Mouse (Mus musculus): Measurements from ENCODE around the gene 1700109H08Rik. TPM values are rescaled to one million over a fixed set of nuclear protein-coding genes. Genes with fewer than 3 reads are reported as not detected.
"Not testable (repeated sequence)": the region's sequence is repeated elsewhere in the genome, so short reads cannot be mapped to it uniquely, and the experiment has no call there.

1700109H08Rik gene
- 3.1 and 3.9 TPM in 2 replicates for polyA plus RNA-seq (2015; fragmentation: Nextera tagmentation; extraction: Ambion mirVana)

DNA sequence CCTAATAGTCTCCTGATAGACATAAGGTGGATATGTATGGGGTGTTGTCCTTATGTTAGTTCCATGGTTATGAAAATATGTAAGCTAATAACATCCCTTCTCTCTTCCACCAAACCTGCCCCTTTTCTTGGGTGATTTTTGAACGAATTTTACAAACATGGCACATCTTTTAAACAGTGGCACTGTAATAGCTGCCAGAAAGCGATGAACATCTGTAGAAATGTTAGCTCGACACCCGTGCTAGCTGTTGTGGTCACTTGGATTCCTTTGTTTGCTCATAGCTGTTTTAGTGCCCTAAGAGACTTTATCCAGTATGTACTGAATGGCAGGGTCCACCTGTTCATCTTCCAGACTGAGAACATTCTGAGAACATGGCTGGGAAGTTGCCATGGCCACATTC is at the start of gene 1700109H08Rik:
TSS of gene 1700109H08Rik (plus strand) at position 301 of the 400 bp plus-strand sequence.
- 95% methylated on average over 4 of the region's 4 CpGs for WGBS
- no peak for ATAC-seq

DNA sequence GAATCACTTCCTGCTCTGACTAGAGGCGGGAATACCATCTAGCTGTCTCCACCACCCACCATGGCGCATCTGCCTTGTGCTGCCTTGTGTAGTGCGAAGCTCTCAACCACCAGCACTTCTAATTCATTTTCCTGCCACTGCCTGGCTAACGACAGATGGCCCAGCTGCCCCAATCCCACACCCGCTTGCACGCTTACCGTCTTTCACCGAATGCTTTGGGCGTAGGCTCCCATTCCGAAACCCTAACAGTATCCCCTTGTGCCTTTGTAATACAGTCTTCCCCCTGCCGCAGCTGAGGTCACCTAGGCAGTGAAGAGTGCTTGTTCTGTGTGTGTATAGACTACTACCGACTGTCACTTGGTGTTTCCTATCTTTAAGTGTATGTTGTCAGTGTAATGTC is 49.6 kb upstream of the 1700109H08Rik start:
- 87% methylated on average over 12 of the region's 12 CpGs for WGBS
- no peak overlapping the region for H3K4me3 ChIP-seq

More for the DNA sequence above, at the start of gene 1700109H08Rik:
- Histone ChIP-seq H3K9me3 (replicated peaks) (peaks cover 6% of the 10 kb centered on the region; the same call in 1 of the 2 replicates), H3K4me3 (no peak within 1 kb of the TSS), H3K4me2 (no peak within 1 kb of the TSS), H3K27ac (no peak within 1 kb of the TSS), H3K4me1 (no peaks in the 10 kb centered on the region), H3K36me3 (ENCODE audit: poor library complexity, severe bottlenecking) (peaks cover 95% of the 10 kb centered on the region), H3K9ac (no peak within 1 kb of the TSS), H3K27me3 (no peaks in the 10 kb centered on the region)

DNA sequence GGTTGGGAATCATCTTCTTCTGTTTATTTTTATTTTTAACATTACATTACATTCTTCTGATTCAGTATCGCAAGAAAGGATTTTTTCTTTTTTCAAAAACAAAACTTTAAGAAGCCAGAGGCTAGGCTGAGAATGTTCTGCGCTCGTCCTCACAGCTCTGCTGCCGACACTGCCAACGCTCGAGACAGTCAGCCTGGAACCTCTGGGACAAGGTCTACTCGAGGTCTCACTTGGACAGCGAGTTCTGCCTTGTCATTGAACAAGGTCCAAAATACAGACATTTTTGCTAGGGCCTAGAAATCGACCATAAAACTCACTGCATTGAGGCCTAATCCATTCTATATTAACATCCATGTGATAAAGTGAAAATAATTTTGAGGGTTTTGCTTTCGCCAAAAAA is 48.5 kb upstream of the 1700109H08Rik start:
- Histone ChIP-seq H3K4me3 (no peak overlapping the region), H3K9ac (no peak overlapping the region), H3K9me3 (replicated peaks) (no peaks in the 10 kb centered on the region), H3K4me2 (no peak overlapping the region), H3K27ac (no peak overlapping the region), H3K36me3 (ENCODE audit: poor library complexity, severe bottlenecking) (peaks cover 8% of the 10 kb centered on the region; the same call in 1 of the 2 replicates), H3K4me1 (peaks cover 4% of the 10 kb centered on the region; the same call in 1 of the 2 replicates), H3K27me3 (no peaks in the 10 kb centered on the region)
- ATAC-seq: no peak
- WGBS: 93% methylated on average over 10 of the region's 10 CpGs

More for the DNA sequence above, 49.6 kb upstream of the 1700109H08Rik start:
- no peak overlapping the region for H3K9ac ChIP-seq
- H3K27ac ChIP-seq: no peak overlapping the region
- 0 out of 2 replicates have a peak, but pooled peaks have one; percentile 14 for ATAC-seq
- H3K36me3 ChIP-seq (ENCODE audit: poor library complexity, severe bottlenecking): peaks cover 8% of the 10 kb centered on the region; the same call in 1 of the 2 replicates
- H3K9me3 ChIP-seq (replicated peaks): no peaks in the 10 kb centered on the region
- H3K4me1 ChIP-seq: no peaks in the 10 kb centered on the region
- no peaks in the 10 kb centered on the region for H3K27me3 ChIP-seq
- H3K4me2 ChIP-seq: no peak overlapping the region

DNA sequence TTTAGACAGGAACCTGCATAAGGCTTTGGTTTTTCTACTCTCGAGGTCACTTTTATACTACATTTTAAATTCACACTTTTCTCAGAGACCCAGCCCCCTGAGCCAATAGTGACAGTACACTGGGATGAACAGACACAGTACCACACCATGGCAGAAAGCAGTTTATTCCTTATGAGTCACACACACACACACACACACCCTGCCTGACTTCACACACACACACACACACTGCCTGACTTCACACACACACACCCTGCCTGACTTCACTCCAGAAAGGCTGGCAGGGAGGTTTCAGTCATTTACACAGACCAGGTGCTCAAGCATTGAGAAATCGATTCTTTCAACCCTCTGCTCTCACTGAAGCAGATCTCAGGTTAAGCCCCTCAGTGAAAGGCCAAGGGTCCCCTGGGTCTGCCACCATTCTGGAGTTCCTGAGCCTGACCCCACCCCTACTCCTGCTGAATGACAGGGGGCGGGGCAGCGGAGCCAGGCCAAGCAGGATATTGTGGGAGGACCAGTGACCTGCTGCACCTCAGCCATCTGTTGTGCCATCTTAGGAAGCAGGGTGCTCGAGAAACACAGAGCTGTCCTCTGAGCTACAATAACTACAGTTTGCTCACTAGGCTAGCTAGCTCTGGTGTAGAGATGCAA is 44.2 kb upstream of the 1700109H08Rik start:
- H3K9ac ChIP-seq: no peak overlapping the region
- no peak overlapping the region for H3K4me2 ChIP-seq
- H3K27ac ChIP-seq: no peak overlapping the region
- no peaks in the 10 kb centered on the region for H3K9me3 ChIP-seq (replicated peaks)
- 25% methylated on average over 5 of the region's 5 CpGs for WGBS
- H3K27me3 ChIP-seq: no peaks in the 10 kb centered on the region
- H3K36me3 ChIP-seq (ENCODE audit: poor library complexity, severe bottlenecking): no peaks in the 10 kb centered on the region
- H3K4me1 ChIP-seq: peaks cover 4% of the 10 kb centered on the region; the same call in 1 of the 2 replicates
- no peak overlapping the region for H3K4me3 ChIP-seq
- peak; percentile 51; the same call in 1 of the 2 replicates for ATAC-seq

DNA sequence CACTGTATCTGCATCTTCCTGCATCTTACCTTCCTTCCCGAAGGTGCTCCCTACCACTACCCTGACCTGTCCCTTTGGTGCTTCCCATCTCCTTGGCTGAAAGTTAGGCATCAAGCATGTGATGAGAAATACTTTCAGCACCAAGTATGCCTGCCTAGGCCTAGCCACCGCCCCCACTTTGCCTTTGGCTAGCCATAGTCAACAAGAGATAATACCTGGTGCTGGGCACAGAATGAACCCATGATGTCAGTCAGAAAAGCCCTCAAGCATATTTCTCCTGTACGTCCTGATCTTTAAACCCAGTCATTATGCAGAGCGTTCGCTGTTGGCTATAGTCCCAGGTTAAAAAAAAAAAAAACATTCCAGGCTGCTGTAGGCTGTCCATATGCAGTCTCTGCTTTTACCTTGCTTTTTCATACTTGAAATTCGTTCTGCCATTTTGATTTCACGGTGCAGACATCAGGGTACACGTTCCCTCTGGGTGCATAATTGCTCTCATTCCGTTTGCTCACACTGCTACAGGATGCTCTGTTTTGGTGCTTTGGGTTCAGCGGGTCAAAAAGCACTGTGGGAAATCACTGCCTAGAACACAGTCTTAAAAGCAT is 41.7 kb upstream of the 1700109H08Rik start:
- ATAC-seq: no peak
- H3K9me3 ChIP-seq (replicated peaks): no peaks in the 10 kb centered on the region
- H3K4me2 ChIP-seq: no peak overlapping the region
- no peak overlapping the region for H3K27ac ChIP-seq
- H3K36me3 ChIP-seq (ENCODE audit: poor library complexity, severe bottlenecking): no peaks in the 10 kb centered on the region
- 82% methylated on average over 10 of the region's 10 CpGs for WGBS
- H3K4me1 ChIP-seq: peaks cover 4% of the 10 kb centered on the region; the same call in 1 of the 2 replicates
- no peaks in the 10 kb centered on the region for H3K27me3 ChIP-seq
- H3K4me3 ChIP-seq: no peak overlapping the region
- H3K9ac ChIP-seq: no peak overlapping the region

DNA sequence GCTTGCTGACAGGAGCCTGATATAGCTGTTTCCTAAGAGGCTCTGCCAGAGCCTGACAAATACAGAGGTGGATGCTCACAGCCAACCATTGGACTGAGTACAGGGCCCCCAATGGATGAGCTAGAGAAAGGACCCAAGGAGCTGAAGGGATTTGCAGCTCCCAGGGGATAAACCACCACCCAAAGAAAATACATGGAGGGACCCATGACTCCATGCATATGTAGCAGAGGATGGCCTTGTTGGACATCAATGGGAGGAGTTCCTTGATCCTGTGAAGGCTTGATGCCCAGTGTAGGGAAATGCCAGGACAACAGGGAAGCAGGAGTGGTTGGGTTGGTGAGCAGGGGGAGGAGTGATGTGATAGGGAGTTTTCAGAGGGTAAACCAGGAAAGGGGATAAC is 39.3 kb upstream of the 1700109H08Rik start:
- H3K4me3 ChIP-seq; H3K27me3 ChIP-seq; H3K4me2 ChIP-seq; ATAC-seq; H3K4me1 ChIP-seq; H3K27ac ChIP-seq; H3K36me3 ChIP-seq (ENCODE audit: poor library complexity, severe bottlenecking); H3K9ac ChIP-seq; H3K9me3 ChIP-seq (replicated peaks): not testable (repeated sequence)

DNA sequence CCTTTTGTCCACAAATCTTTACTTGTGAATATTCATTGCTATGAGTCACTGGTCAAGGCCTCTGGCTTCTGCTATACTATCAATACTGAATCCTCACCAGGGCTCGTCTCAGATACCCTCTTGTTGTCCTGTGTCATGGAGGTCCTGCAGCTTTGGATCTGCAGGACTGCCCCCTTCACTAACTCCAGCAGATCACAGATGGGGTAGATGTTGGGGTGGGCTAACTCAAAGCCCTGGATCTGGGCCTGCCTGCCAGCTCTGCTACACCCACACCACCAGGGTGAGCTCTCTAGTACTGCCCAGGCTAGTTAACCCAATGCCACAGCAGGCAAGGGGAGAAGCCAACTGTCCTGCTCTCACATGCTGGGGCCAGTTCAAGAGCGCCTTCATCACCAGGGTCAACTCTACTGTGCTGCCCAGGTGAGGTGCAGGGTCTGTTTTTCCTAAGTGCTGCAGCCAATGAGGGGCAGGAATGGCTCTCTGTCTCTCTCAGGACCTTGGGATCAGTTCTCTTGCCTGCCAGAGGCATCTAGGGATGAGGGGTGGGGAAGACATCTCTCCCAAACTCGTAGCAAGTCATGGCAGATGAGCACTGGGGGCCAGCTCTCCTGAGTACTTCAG is 34.7 kb upstream of the 1700109H08Rik start:
- 65% methylated on average over 3 of the region's 3 CpGs for WGBS
- H3K4me3 ChIP-seq: no peak overlapping the region
- no peak for ATAC-seq

DNA sequence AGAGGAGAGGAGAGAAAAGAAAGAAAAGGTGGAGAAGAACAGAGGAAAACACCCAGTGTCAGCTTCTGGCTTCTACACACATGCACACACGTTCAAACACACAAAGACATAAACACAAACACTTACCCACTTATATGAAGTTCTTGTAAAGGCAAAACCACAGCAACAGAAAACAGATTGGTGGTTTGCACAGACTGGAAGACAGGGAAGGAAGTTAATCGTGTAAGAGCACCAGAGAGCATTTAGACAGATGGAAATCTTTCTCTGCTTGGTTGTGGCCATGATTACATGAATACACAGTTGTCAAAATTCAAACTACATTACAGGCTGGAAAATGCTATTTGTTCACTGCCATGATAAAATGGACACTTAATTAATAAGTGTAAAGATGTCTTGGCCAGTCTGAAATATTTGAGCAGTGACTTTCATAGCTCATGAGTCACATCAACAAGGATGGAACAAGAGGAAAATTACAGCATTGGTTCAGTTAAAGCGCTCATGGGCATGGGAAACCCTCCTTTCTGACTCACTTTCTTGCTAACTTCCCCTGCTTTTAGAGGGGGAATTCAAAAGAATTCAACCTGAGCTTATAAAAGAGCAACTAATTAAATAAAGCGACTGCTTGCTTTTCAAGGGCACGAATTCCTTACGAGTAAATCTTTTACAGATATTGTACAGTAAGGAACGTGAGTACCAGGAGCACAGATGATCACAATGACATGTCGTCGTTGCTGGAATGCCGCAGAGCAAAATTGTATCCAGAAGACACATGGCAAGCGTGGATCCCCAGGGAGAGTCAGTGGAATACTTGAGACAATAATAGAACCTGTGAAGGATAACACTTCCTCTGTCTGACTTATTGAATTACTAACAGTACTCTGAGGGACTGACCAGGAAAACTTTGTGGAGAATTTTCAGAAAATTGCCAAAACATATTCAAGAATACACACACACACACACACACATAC is 32.6 kb upstream of the 1700109H08Rik start:
- Histone ChIP-seq H3K27me3 (no peaks in the 10 kb centered on the region), H3K4me1 (no peaks in the 10 kb centered on the region), H3K4me3 (no peak overlapping the region), H3K4me2 (no peak overlapping the region), H3K27ac (no peak overlapping the region), H3K36me3 (ENCODE audit: poor library complexity, severe bottlenecking) (no peaks in the 10 kb centered on the region), H3K9ac (no peak overlapping the region), H3K9me3 (replicated peaks) (no peaks in the 10 kb centered on the region)
- ATAC-seq: no peak
- 75% methylated on average over 11 of the region's 11 CpGs for WGBS

More for the DNA sequence above, 34.7 kb upstream of the 1700109H08Rik start:
- Histone ChIP-seq H3K9me3 (replicated peaks) (no peaks in the 10 kb centered on the region), H3K27me3 (no peaks in the 10 kb centered on the region), H3K4me1 (no peaks in the 10 kb centered on the region), H3K27ac (no peak overlapping the region), H3K9ac (no peak overlapping the region), H3K36me3 (ENCODE audit: poor library complexity, severe bottlenecking) (no peaks in the 10 kb centered on the region), H3K4me2 (no peak overlapping the region)

DNA sequence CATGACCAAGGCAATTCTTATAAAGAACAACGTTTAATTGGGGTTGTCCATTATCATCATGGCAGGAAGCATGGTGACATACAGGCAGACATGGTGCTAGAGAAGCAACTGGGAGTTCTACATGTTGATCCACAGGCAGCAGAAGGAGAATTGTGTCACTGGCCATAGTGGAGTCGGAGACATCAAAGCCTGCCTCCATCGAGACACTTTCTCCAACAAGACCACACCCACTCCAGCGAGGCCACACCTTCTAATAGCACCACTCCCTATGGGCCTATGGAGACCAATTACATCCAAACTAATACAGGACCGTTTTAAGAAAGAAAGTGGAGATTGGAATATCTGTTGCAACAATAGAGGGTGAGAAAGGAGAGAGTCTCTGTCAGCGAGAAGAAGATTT is 29.5 kb upstream of the 1700109H08Rik start:
- H3K4me3 ChIP-seq: no peak overlapping the region
- H3K9ac ChIP-seq: no peak overlapping the region
- H3K4me2 ChIP-seq: no peak overlapping the region
- 80% methylated on average over 6 of the region's 6 CpGs for WGBS
- no peaks in the 10 kb centered on the region for H3K9me3 ChIP-seq (replicated peaks)
- H3K27me3 ChIP-seq: no peaks in the 10 kb centered on the region
- 0 out of 2 replicates have a peak, but pooled peaks cover 3% of the 10 kb centered on the region for H3K36me3 ChIP-seq (ENCODE audit: poor library complexity, severe bottlenecking)
- ATAC-seq: no peak
- no peak overlapping the region for H3K27ac ChIP-seq
- H3K4me1 ChIP-seq: peaks cover 15% of the 10 kb centered on the region

DNA sequence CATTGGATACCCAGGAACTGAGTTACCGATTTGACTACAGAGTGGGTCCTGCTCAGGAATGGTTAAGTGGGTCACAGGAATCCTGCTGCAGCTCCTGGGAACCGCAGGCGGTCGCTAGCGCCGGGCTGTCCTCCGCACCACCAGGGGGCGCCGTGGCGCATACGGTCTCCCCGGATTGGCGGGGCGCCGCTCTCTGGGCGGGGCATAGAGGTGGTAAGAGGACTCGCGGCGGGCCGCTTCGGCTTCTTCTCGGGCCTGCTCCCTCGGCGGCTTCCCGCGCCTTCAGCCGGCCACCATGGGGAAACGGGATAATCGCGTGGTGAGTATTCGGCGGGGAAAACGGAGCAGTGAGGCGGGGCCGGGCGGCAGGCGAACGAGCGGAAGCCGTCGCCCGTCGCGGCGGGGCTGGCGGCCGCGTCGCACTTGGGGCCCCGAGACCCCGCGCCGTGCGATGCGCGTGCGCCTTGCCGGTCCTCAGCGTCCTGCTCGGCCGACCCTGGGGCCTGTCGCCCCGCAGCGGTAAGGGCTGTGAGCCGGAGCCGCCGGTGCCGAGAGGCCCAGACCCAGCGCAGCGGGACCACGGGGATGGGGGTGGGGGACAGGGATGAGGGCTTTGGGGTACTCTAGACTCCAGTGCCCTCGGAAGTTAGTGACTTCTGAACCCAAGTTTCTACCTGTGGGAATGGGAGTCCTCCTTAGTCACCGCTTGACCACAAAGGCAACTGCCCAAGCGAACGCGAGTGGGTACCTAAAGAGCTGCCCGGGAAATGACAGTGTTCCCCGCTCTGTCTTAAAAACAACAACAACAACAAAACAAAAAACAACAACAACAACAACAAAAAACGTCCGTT is 27.5 kb upstream of the 1700109H08Rik start, which contains the start of gene Fam133b:
TSS of gene Fam133b (plus strand) at position 205 of the 851 bp plus-strand sequence.
- H3K9me3 ChIP-seq (replicated peaks): no peaks in the 10 kb centered on the region
- H3K4me2 ChIP-seq: peak within 1 kb of the TSS; percentile 75
- peak; percentile 97 for ATAC-seq
- WGBS: under 1% methylated on average over 61 of the region's 80 CpGs
- peak within 1 kb of the TSS; percentile 80 for H3K9ac ChIP-seq
- peak within 1 kb of the TSS; percentile 73 for H3K4me3 ChIP-seq
- H3K36me3 ChIP-seq (ENCODE audit: poor library complexity, severe bottlenecking): peaks cover 7% of the 10 kb centered on the region; the same call in 1 of the 2 replicates
- peak within 1 kb of the TSS; percentile 83 for H3K27ac ChIP-seq
- no peaks in the 10 kb centered on the region for H3K27me3 ChIP-seq
- peaks cover 15% of the 10 kb centered on the region for H3K4me1 ChIP-seq

DNA sequence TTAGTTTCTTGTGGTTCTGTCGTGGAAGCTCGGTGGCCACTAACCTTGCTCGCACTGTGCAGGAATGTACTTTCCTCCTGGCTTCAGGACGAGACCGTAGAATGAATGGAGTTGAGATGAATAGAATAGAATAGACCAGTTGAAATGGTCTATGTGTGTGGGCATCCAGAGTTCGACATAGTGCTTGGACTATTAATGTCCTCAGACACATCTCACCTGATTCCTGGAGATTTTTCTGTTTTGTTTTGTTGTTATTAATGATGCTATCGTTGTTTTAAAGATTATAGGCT is 26.9 kb upstream of the 1700109H08Rik start:
- Histone ChIP-seq H3K4me3 (peak overlapping the region; percentile 73), H3K4me2 (peak overlapping the region; percentile 75), H3K4me1 (peaks cover 15% of the 10 kb centered on the region), H3K27ac (no peak overlapping the region), H3K27me3 (no peaks in the 10 kb centered on the region), H3K36me3 (ENCODE audit: poor library complexity, severe bottlenecking) (peaks cover 7% of the 10 kb centered on the region; the same call in 1 of the 2 replicates), H3K9me3 (replicated peaks) (no peaks in the 10 kb centered on the region), H3K9ac (peak overlapping the region; percentile 80)
- ATAC-seq: peak; percentile 31; the same call in 1 of the 2 replicates
- 9% methylated on average over 7 of the region's 7 CpGs for WGBS

Measured in forebrain, embryonic 13.5 days (tissue).